Mouse (Mus musculus): ENCODE measurements around the gene 2410015M20Rik.
"Not testable (repeated sequence)": the region's sequence is repeated elsewhere in the genome, so short reads cannot be mapped to it uniquely, and the experiment has no call there.

The 2410015M20Rik gene

GRCm38 (mm10) chr17:56613893-56614292, 4.3 kb upstream of the 2410015M20Rik start:
- peak; percentile 72 for DNase-seq (ENCODE audit: low read depth, low spot score)

GRCm38 (mm10) chr17:56613236-56613844, 3.8 kb upstream of the 2410015M20Rik start, which contains the start of gene Rpl36:
Gene Rpl36 (plus strand): TSS chr17:56613416.
- peak; percentile 94 for DNase-seq (ENCODE audit: low read depth, low spot score)

- DNase-seq (ENCODE audit: low read depth, low spot score) = not testable (repeated sequence)
These were observed 3.0 kb upstream of the 2410015M20Rik start for GRCm38 (mm10) chr17:56612565-56612939.

GRCm38 (mm10) chr17:56611861-56612564, 2.4 kb upstream of the 2410015M20Rik start:
- peak; percentile 96 for DNase-seq (ENCODE audit: low read depth, low spot score)

- DNase-seq (ENCODE audit: low read depth, low spot score) = peak; percentile 13
These were observed 1.8 kb upstream of the 2410015M20Rik start for GRCm38 (mm10) chr17:56611323-56611722.

- DNase-seq (ENCODE audit: low read depth, low spot score) = no peak
These were observed 872 bp downstream of the 2410015M20Rik start for GRCm38 (mm10) chr17:56608699-56609098.

- no peak for DNase-seq (ENCODE audit: low read depth, low spot score)
These were observed 2.0 kb downstream of the 2410015M20Rik start for GRCm38 (mm10) chr17:56607521-56608062.

GRCm38 (mm10) chr17:56605431-56605830, 4.1 kb downstream of the 2410015M20Rik start:
- no peak for DNase-seq (ENCODE audit: low read depth, low spot score)

DNA sequence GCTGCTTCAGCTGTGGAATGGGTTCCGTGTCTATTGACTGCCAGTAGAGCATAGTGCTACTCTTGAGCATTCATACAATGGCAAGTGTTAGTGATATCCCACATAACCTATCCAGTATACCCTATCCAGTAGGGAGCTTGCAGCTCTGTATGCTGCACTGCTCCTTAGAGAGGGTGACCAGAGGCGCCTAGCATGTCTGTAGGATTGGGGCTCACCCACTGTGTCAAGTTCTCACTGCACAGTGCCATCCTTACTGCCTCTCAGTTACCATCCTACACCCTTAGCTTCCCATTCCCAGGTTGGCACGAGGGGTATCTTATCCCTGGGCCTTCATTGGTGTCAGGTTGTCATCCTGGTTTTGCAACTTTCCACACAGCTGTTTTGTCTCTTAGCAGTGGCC, 5.1 kb downstream of the 2410015M20Rik start:
- DNase-seq (ENCODE audit: low read depth, low spot score) = no peak

DNA sequence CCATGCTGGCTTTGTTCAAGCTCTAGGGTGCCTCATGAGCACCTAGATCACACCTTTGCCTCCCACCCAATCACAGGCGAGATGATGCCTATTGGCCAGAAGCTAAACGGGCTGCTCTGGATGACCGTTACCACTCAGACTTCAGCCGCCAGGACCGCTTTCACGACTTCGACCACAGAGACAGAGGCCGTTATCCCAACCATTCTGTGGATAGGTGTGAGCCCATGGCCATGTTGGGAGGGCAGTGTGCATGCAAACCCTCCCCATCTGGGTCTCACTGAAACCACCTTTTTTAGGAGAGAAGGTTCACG, 5.5 kb downstream of the 2410015M20Rik start:
- peak; percentile 19 for DNase-seq (ENCODE audit: low read depth, low spot score)

- peak; percentile 42 for DNase-seq (ENCODE audit: low read depth, low spot score)
These were observed 6.1 kb downstream of the 2410015M20Rik start for GRCm38 (mm10) chr17:56603186-56604069.

DNA sequence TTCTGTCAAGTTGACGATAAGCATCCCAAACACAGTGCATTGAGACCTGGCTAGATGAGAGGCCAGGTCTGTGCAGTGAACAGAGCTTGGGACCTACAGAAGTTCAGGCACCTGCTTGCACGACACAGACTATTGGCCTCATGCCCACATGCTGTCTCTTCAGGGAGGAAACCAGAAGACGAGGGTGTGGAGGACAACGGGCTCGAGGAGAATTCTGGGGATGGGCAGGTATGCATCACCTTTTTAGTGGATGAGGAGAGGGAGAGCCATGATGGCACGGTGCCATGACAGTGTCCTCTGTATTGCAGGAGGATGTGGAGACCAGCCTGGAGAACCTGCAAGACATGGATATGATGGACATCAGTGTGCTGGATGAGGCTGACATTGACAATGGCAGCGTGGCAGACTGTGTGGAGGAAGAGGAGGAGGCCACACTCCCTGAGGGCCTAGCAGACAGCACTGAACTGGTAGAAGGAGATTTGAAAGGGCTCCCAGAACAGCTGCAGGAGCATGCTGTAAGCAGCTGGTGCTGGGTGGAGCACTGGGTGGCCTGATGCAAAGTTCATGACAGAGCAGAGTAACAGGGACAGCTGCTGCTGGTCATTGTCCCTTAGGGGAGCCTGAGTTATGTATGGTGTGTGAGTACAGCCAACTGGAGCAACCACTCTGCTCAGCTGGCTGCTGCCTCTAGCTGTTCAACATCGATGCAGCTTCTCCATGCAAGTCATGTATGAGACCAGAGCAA, 15.9 kb downstream of the 2410015M20Rik start:
- DNase-seq (ENCODE audit: low read depth, low spot score) = no peak

GRCm38 (mm10) chr17:56592553-56592952, 17.0 kb downstream of the 2410015M20Rik start:
- DNase-seq (ENCODE audit: low read depth, low spot score) = no peak

- no peak for DNase-seq (ENCODE audit: low read depth, low spot score)
These were observed 20.6 kb downstream of the 2410015M20Rik start for GRCm38 (mm10) chr17:56588921-56589320.

DNA sequence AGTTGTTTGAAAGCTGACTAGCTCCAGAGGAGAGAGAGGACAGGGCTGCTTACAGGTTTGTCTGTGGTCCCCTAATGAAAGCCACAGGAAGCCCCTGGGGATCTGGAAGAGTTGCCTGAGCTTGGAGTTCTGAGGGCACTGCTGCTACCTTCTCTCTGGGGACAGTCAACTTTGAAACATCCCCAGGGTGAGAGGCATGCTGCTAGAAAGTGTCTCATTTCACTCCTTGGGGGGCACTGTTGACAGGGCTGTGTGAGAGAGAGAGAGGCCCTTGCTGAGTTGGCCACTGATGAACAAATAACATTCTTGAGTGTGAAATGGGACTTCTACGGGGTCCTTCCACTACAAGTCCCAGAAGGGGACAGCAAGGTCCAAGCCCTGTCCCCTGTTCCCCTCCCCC, 21.8 kb downstream of the 2410015M20Rik start:
- no peak for DNase-seq (ENCODE audit: low read depth, low spot score)

- DNase-seq (ENCODE audit: low read depth, low spot score) = peak; percentile 32
These were observed 24.3 kb downstream of the 2410015M20Rik start for GRCm38 (mm10) chr17:56585171-56585821.

DNA sequence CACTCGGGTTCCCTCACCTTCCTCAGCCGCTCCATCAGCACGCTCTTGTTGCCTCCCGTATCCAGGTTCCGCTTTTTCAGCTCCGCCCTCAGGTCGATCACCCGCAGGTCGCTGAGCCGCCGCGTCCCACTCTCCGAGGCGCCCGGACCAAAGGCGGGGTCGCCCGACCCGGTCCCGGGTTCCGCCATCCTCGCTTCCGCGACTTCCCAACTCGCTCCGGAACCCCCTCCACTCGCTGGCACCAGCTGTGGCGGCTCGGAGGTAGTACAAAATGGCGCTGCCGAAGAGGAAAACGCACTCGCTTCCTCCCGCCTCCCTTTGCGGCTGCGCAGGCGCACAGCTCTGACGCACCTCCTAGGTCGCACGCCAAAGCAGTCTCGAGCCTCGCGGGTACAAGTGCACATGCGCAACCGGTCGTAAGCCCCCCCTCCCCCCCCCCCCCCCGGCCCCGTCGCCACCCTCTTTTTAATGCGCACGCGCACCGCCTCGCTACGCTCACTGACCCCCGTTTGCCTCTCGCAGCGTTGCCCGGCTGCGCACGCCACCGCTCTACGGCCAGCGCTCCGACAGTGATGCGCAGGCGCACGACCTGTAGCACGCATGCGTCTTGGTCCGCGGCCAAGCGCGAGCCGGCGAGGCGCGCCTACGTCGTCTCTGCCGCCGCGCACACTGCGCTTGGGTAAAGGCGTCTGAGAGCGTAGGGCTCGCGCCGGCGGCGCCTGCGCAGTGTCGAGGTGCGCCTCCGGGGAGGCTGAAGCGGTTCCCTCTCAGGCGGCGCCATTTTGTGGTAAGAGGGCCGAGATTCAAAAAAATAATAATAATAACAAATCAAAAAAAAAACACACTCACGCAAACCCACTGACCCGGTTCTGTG, 25.1 kb downstream of the 2410015M20Rik start, which contains the start of the genes Safb2 and Safb:
TSS of gene Safb2 (minus strand) at position 329 of the 874 bp plus-strand sequence.
TSS of gene Safb (plus strand) at position 569 of the 874 bp plus-strand sequence.
- peak; percentile 98 for DNase-seq (ENCODE audit: low read depth, low spot score)

DNA sequence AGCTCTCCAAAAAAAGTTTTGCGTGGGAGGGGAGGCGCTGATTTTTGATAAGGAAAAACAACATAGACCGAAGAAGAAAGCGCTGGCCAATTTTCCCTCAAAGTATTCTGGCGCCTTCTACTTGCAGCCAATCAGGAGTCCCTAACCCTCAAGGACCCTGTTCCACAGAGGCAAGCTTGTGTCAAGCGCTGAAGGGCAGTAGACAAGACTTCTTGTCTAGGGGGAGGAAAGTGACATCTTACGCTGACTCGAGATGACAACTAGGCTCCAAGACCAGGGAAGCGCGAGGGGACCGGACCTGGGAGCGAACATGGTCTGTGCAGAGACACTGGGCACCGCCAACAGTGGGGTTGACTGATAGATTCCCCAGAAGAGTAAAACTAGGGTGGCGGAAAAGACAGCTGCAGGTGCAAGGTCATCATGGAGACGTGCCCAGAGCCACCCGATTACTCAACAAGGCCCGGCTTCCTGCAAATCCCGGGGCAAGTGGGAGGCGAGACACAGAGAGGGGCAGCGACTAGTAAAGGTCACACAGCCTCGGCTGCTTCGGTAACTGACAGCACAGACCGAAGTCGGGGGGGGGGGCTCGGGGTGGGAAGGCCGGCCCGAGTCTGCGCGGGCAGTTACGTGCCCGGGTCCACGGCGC, 25.8 kb downstream of the 2410015M20Rik start:
- no peak for DNase-seq (ENCODE audit: low read depth, low spot score)

DNA sequence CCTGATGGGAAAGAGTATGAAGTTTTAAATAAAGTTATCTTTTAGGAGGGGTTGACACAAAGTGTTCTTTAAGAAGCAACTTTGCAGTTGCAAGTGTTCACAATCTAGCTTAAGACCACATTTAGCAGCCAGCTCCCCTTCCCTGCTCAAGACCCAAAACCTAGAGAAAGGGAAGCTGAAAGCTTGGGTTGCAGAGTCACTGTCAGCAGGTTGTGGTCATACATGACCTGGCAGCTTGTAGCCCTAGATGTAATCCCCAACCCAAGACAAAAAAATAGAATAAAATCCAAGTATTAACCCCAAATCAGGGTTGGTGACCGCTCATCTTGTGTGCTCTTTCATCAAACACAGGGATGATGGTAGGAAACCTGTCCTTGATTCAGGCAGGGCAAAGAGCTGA, 26.5 kb downstream of the 2410015M20Rik start:
- no peak for DNase-seq (ENCODE audit: low read depth, low spot score)

All from R1 (cell line).